Mouse (Mus musculus) kidney, adult 2 months (tissue): ENCODE measurements around the gene Spsb1. TPM values are rescaled to one million over a fixed set of nuclear protein-coding genes. Genes with fewer than 3 reads are reported as not detected.

ENCODE experiments used
- DNase-seq: peaks from one replicate; pipeline ENCODE4 v3.0.0; 2021
- H3K27ac ChIP-seq: fragments of 200-500 bp; 2 replicates; pipeline ENCODE4 v1.5.1; 2012; ENCODE audit warnings: low read depth, low read length, control low read depth, inconsistent platforms; ENCODE audit not compliant: insufficient read depth
- H3K27me3 ChIP-seq: fragments of 200-500 bp; replicated peaks from 2 replicates; pipeline ENCODE4 v1.6.1; 2012; ENCODE audit warnings: mild to moderate bottlenecking, moderate library complexity, low read length, inconsistent platforms; ENCODE audit not compliant: control insufficient read depth, insufficient read depth
- H3K36me3 ChIP-seq: fragments of 200-500 bp; 2 replicates; pipeline ENCODE4 v1.6.1; 2012; ENCODE audit warnings: mild to moderate bottlenecking, moderate library complexity, low read length, inconsistent platforms; ENCODE audit not compliant: control insufficient read depth, insufficient read depth
- H3K4me1 ChIP-seq: fragments of 200-500 bp; 2 replicates; pipeline ENCODE4 v1.6.1; 2011; ENCODE audit warnings: low read length; ENCODE audit not compliant: control insufficient read depth, insufficient read depth
- H3K4me3 ChIP-seq: fragments of 200-500 bp; 2 replicates; pipeline ENCODE4 v1.5.1; 2011; ENCODE audit warnings: mild to moderate bottlenecking, low read depth, low read length, control low read depth; ENCODE audit not compliant: insufficient read depth
- CTCF ChIP-seq: fragments of 200-500 bp; conservative IDR thresholded peaks from 2 replicates; pipeline ENCODE4 v1.5.1; 2011; ENCODE audit warnings: low read depth, mild to moderate bottlenecking, control low read depth, low read length, moderate library complexity, mixed read lengths; ENCODE audit not compliant: insufficient read depth, insufficient read length
- POLR2A ChIP-seq: fragments of 200-500 bp; IDR thresholded peaks from one replicate; pipeline ENCODE4 v1.6.1; 2011; ENCODE audit warnings: low read depth, low read length, control low read depth
- WGBS: fragments of 180-500 bp; shearing (Covaris S2); methylation state at CpG from one replicate; pipeline ENCODE4 v1.1.7; 2018; 5-methylcytosine and 5-hydroxymethylcytosine counted together
- polyA plus RNA-seq: library from polyadenylated mRNA; depleted of rRNA; stranded (reverse); fragments of >200 nt; gene quantifications from 2 replicates; pipeline ENCODE4 v1.2.3, GENCODE M21; 2012

Spsb1 gene
- polyA plus RNA-seq, 1 experiment = 6.5 TPM

DNA sequence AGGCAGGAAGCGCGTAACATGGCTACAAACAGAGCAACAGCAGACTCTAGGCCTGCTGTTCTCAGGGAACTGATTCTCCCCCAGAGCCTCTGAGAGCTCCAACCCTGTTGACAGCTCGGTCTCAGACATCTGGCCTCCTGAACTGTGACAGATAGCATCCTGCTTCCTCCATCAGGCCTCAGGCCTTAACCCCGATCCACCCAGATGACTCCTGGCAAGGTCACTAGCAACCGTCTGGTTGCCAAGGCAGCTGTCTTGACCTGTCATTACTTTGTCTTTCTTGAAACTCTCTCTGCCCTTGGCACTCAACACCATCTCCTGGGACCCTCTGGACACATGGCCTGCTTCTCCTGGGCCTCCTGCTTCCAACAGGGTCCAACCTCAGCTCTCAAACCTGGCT, 51.8 kb downstream of the Spsb1 start:
- Histone ChIP-seq H3K27ac (no peak overlapping the region), H3K4me3 (no peak overlapping the region), H3K4me1 (no peaks in the 10 kb centered on the region), H3K36me3 (no peaks in the 10 kb centered on the region), H3K27me3 (no peaks in the 10 kb centered on the region)
- DNase-seq = peak; percentile 81
- no peak for TF ChIP-seq CTCF
- no peak for TF ChIP-seq POLR2A
- 61% methylated on average over 5 of the region's 5 CpGs for WGBS

DNA sequence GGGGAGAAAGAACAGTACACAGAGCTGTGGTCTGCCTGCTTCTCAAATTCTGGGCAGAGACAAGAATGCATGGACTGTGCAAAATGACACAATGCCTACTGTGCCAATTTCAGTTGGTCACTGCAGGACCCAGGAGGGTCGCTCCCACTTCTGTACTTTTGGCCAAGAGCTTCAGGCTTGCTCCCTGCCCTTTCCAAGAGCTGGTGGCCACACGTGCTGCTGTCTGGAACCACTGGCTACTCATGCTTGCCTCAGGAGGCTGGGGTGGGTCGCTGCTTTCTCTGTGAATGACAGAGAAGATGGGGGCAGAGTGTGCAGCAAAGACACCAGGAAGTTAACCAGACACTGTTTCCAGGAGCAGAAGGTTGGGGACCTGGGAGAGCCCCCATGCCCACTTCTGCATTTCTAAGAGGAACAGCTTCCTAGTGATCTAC, 53.5 kb downstream of the Spsb1 start:
- TF ChIP-seq POLR2A = no peak
- no peak for TF ChIP-seq CTCF
- H3K27ac ChIP-seq = no peak overlapping the region
- H3K36me3 ChIP-seq = no peaks in the 10 kb centered on the region
- no peak overlapping the region for H3K4me3 ChIP-seq
- H3K27me3 ChIP-seq = no peaks in the 10 kb centered on the region
- WGBS = 82% methylated on average over 3 of the region's 3 CpGs
- H3K4me1 ChIP-seq = no peaks in the 10 kb centered on the region
- no peak for DNase-seq

DNA sequence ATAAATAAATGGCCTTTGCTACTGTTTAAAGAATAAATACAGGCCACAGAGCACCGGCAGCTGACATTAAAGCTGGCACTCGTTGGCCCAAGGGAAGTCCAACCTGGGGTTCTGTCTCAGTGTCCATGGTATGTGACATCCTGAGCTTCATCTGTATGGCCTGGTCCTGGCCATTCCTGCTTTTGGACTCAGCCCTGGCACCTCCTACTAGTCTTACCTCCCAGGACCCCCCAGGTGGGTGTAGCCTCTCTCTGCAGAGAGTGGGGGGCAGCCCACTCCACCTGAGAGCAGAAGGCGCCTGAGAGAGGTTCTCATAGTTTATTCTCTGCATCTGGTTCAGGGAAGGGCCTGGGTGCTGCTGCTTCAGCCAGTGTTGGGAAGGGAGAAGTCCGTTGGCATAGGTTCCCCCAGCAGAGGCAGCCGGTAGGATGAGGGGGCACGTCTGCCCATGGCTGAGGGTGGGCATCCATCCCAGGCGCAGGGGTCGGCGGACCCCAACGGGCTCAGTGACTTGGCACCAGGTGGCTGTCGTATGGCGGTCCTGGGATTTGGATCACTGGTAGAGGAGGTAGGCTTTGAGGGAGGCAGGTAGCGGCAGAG, 57.1 kb downstream of the Spsb1 start:
- TF ChIP-seq POLR2A (no peak), CTCF (no peak)
- Histone ChIP-seq H3K27me3 (no peaks in the 10 kb centered on the region), H3K4me1 (no peaks in the 10 kb centered on the region), H3K4me3 (no peak overlapping the region), H3K36me3 (no peaks in the 10 kb centered on the region), H3K27ac (no peak overlapping the region)
- 92% methylated on average over 13 of the region's 13 CpGs for WGBS
- no peak for DNase-seq

DNA sequence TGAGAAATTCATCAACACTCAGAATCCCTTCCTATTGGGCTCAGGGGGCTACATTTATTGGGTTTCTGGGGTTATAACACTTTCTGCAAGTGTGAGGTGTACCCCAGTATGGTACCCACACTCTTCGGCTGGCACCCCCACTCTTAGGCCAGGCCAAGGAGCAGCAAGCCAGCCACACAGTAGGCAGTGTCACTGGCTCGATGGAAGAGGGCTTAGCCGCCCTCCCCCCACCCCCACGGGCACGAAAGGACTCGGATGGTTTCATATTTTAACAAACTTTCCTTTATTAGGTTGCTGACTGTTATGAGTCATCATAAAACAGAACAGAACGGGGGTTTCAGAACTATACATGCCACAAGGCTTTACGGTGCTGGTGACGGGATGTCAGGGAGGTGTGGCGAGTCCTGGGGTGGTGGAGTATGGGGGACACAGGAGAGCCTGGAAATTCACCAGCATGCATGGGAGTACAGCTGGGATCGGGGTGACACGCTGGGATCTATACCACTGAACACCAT, 58.8 kb downstream of the Spsb1 start:
- no peak overlapping the region for H3K4me3 ChIP-seq
- TF ChIP-seq POLR2A (no peak), CTCF (no peak)
- H3K27ac ChIP-seq = no peak overlapping the region
- DNase-seq = no peak
- WGBS = 82% methylated on average over 12 of the region's 12 CpGs
- H3K4me1 ChIP-seq = no peaks in the 10 kb centered on the region
- no peaks in the 10 kb centered on the region for H3K36me3 ChIP-seq
- no peaks in the 10 kb centered on the region for H3K27me3 ChIP-seq

DNA sequence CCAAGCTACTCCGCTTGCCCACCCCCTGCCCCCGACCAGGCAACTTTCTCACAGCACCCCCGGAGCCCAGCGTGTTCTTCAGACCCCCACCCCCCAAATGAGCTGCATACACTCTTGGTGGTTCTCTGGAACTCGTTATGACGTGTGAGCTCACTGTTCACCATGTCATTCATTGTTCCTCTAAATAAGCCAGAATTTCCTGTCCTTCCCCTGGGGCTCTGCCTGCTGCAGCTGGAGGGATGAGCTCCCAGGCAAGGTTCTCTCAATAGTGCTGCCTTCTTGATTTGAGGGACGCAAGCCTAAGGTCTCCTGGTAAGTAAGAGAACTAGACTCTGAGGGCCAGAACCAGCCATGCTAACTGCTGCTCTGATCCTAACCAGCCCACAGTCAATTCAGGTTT, 59.6 kb downstream of the Spsb1 start:
- no peaks in the 10 kb centered on the region for H3K27me3 ChIP-seq
- WGBS = 80% methylated on average over 7 of the region's 7 CpGs
- no peak for DNase-seq
- TF ChIP-seq CTCF (no peak), POLR2A (no peak)
- no peak overlapping the region for H3K27ac ChIP-seq
- no peak overlapping the region for H3K4me3 ChIP-seq
- peaks cover 6% of the 10 kb centered on the region; the same call in 1 of the 2 replicates for H3K4me1 ChIP-seq
- H3K36me3 ChIP-seq = no peaks in the 10 kb centered on the region

DNA sequence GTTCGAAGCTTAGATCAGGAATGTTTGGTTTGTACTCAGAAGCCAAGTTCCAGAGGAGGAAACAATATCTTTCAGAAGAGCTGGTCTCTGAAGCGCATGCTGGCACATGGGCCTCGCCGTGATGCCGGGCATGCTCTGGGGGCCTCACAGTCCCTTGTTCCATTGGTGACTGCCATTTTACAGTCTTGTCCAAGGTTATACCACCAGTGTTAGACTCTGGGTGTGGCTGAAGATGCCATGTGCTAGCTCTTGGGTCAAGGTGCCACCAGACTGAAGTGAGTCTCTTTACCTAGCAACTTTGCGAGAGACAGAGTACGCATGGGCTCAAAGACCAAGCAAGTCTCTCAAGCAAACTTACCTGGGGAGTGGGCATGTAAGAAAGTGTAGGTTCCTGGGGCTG, 60.5 kb downstream of the Spsb1 start:
- H3K36me3 ChIP-seq = no peaks in the 10 kb centered on the region
- H3K27me3 ChIP-seq = no peaks in the 10 kb centered on the region
- DNase-seq = no peak
- TF ChIP-seq POLR2A (no peak), CTCF (no peak)
- peaks cover 7% of the 10 kb centered on the region; the same call in 1 of the 2 replicates for H3K4me1 ChIP-seq
- no peak overlapping the region for H3K27ac ChIP-seq
- H3K4me3 ChIP-seq = no peak overlapping the region
- WGBS = 93% methylated on average over 7 of the region's 7 CpGs

DNA sequence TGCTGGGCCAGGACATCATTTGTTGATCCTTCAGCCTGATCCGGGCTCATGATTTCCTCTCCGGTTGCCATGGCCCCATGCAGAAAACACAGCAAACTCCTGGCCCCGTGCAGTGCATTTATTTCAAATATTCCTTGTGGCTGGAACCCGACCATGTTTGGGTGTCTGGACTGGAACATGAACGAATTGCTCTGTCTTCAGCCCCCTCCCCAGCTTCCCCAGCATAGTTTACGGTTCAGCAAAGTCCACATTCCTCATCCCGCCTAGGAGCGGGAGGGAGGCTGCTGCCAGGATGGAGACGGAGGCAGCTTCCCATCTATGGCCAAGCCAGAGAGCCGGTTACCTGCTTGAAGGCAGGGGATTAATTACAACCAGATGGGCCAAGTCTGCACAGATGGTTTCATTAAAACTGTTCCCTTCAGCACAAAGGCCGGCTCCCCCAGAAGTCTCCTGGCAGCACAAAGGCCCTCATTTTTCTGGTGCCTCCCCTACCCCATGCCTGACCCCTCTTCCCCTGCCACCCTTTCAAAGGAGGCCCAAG, 61.2 kb downstream of the Spsb1 start:
- peaks cover 10% of the 10 kb centered on the region; the same call in 1 of the 2 replicates for H3K4me1 ChIP-seq
- H3K27me3 ChIP-seq = no peaks in the 10 kb centered on the region
- 31% methylated on average over 11 of the region's 11 CpGs for WGBS
- H3K36me3 ChIP-seq = no peaks in the 10 kb centered on the region
- TF ChIP-seq POLR2A = no peak
- TF ChIP-seq CTCF = no peak
- H3K27ac ChIP-seq = no peak overlapping the region
- DNase-seq = peak; percentile 39
- no peak overlapping the region for H3K4me3 ChIP-seq
